Comparison of ENCODE assay signal across 12 mouse cellular contexts in genomic region chr7:129049726-129050125, GRCm38 (mm10).
A peak's percentile ranks its signal among the peaks of the same experiment; 100 is the strongest.
DNase-seq lines count a peak whose midpoint lies in the region; ATAC-seq and TF ChIP-seq lines count a peak whose summit lies in the region.
"Had no signal": no experiment of that assay in that cellular context is flagged by ENCODE, and none has a peak within 500 bp of the region (broad histone marks: within the 10 kb centered on the region; RNA-seq: fewer than 3 reads in every experiment).

No protein-coding gene starts in this region.

- H3K4me3 ChIP-seq in layer of hippocampus, adult 2 months: no peak overlapping the region
- H3K4me3 ChIP-seq in hindbrain, embryonic 14.5 days (replicated peaks; ENCODE audit: low read length): no peak overlapping the region
- H3K4me3 ChIP-seq: neural tube, embryonic 12.5 days; stomach, embryonic 15.5 days had no signal

- no peaks in the 10 kb centered on the region for H3K9me3 ChIP-seq in hindbrain, embryonic 14.5 days (ENCODE audit: control insufficient read depth, low read length)
- H3K9me3 ChIP-seq: neural tube, embryonic 12.5 days; stomach, embryonic 15.5 days had no signal

- H3K27me3 ChIP-seq in hindbrain, embryonic 14.5 days (ENCODE audit: control insufficient read depth, insufficient read depth, low read length): no peaks in the 10 kb centered on the region
- H3K27me3 ChIP-seq: neural tube, embryonic 12.5 days; stomach, embryonic 15.5 days had no signal

- H3K9ac ChIP-seq in hindbrain, embryonic 14.5 days: no peak overlapping the region
- H3K9ac ChIP-seq: liver, embryonic 14.5 days; neural tube, embryonic 12.5 days; stomach, embryonic 15.5 days had no signal

- no peak overlapping the region for H3K27ac ChIP-seq in layer of hippocampus, adult 2 months
- no peak overlapping the region for H3K27ac ChIP-seq in hindbrain, embryonic 14.5 days
- H3K27ac ChIP-seq: liver, embryonic 14.5 days; neural tube, embryonic 12.5 days; stomach, embryonic 15.5 days had no signal

- TF ChIP-seq CTCF in layer of hippocampus, adult 2 months (conservative IDR thresholded peaks at IDR 0.05): no peak

- ATAC-seq in granulocyte monocyte progenitor cell, adult 5-6 weeks (replicated peaks; ENCODE audit: poor library complexity, severe bottlenecking): no peak
- no peak for ATAC-seq in hindbrain, embryonic 14.5 days (ENCODE audit: low FRiP score)

- no peaks in the 10 kb centered on the region for H3K36me3 ChIP-seq in hindbrain, embryonic 14.5 days (replicated peaks; ENCODE audit: control insufficient read depth, insufficient read depth)
- H3K36me3 ChIP-seq: neural tube, embryonic 12.5 days; stomach, embryonic 15.5 days had no signal

- H3K4me2 ChIP-seq in hindbrain, embryonic 14.5 days (replicated peaks): no peak overlapping the region
- H3K4me2 ChIP-seq: neural tube, embryonic 12.5 days; stomach, embryonic 15.5 days had no signal

- intact Hi-C loops in gastrocnemius, postnatal 14 days (cut with DNase I; ENCODE audit: low total_unique reads): no loop called here
- intact Hi-C loops in gastrocnemius, postnatal 36 days (cut with DNase I): no loop called here
- intact Hi-C loops in left cerebral cortex, postnatal 4 days (cut with DNase I): no loop called here

- WGBS in hindbrain, embryonic 14.5 days: 84% methylated on average over 4 of the region's 4 CpGs

- H3K4me1 ChIP-seq in hindbrain, embryonic 14.5 days (replicated peaks; ENCODE audit: control insufficient read depth, insufficient read depth, low read length): no peaks in the 10 kb centered on the region
- H3K4me1 ChIP-seq: neural tube, embryonic 12.5 days; stomach, embryonic 15.5 days had no signal

- peak; percentile 57 for DNase-seq in gastrocnemius, postnatal 14 days
- DNase-seq in gastrocnemius, postnatal 36 days: no peak
- peak; percentile 52 for DNase-seq in brain, adult 2 months (ENCODE audit: low read depth, low spot score)
- DNase-seq in layer of hippocampus, adult 2 months (ENCODE audit: low spot score in 2 of 2): peak; percentile 22 to 34
- peak; percentile 80 for DNase-seq in left cerebral cortex, postnatal 4 days
- no peak for DNase-seq in hindbrain, embryonic 14.5 days (ENCODE audit: low spot score)
- DNase-seq in urinary bladder, postnatal 14 days (ENCODE audit: low spot score): no peak
- DNase-seq: retina, postnatal 1 day had no signal

Comparison
In these comparisons a context has a peak if more than half of its experiments do, and no peak if none do; other contexts are left out.
1. DNase-seq: peak in gastrocnemius, postnatal 14 days (single experiment), brain, adult 2 months (single experiment), layer of hippocampus, adult 2 months (2 of 2) and left cerebral cortex, postnatal 4 days (single experiment); none in gastrocnemius, postnatal 36 days (0 of 2), hindbrain, embryonic 14.5 days (single experiment) and urinary bladder, postnatal 14 days (single experiment).